Mouse (Mus musculus) forebrain, embryonic 12.5 days (tissue): Measurements from ENCODE around the gene Prrxl1. TPM values are rescaled to one million over a fixed set of nuclear protein-coding genes. Genes with fewer than 3 reads are reported as not detected.

ENCODE experiments used
- ATAC-seq: fragments of 200-750 bp; cut with Nextera tagmentation; 2 replicates; pipeline ENCODE4 v1.8.0; 2017; ENCODE audit warnings: moderate TSS enrichment; ENCODE audit not compliant: low FRiP score
- H3K27ac ChIP-seq: fragments of 300-500 bp; sonication (generic); 2 replicates; pipeline ENCODE4 v1.5.1; 2016; ENCODE audit warnings: mild to moderate bottlenecking
- H3K27me3 ChIP-seq: fragments of 300-500 bp; sonication (generic); 2 replicates; pipeline ENCODE4 v1.6.1; 2016; ENCODE audit warnings: mild to moderate bottlenecking
- H3K36me3 ChIP-seq: fragments of 300-500 bp; sonication (generic); replicated peaks from 2 replicates; pipeline ENCODE4 v1.6.1; 2016; ENCODE audit warnings: mild to moderate bottlenecking
- H3K4me1 ChIP-seq: fragments of 300-500 bp; sonication (generic); 2 replicates; pipeline ENCODE4 v1.6.1; 2016
- H3K4me2 ChIP-seq: fragments of 300-500 bp; sonication (generic); 2 replicates; pipeline ENCODE4 v1.6.1; 2016; ENCODE audit warnings: mild to moderate bottlenecking, moderate library complexity
- H3K4me3 ChIP-seq: fragments of 300-500 bp; sonication (generic); replicated peaks from 2 replicates; pipeline ENCODE4 v1.5.1; 2016; ENCODE audit warnings: mild to moderate bottlenecking
- H3K9ac ChIP-seq: fragments of 300-500 bp; sonication (generic); 2 replicates; pipeline ENCODE4 v1.6.1; 2016; ENCODE audit warnings: mild to moderate bottlenecking
- H3K9me3 ChIP-seq: fragments of 300-500 bp; sonication (generic); 2 replicates; pipeline ENCODE4 v1.6.1; 2016
- WGBS: fragments of 180-500 bp; shearing (Covaris S2); methylation state at CpG from one replicate; pipeline ENCODE4 v1.1.7; 2016; 5-methylcytosine and 5-hydroxymethylcytosine counted together
- polyA plus RNA-seq: library from polyadenylated mRNA; unstranded; fragments of >200 nt; fragmentation: Nextera tagmentation; extraction: Ambion mirVana; gene quantifications from 2 replicates; pipeline ENCODE4 v1.2.1, GENCODE M21; 2016

Prrxl1 gene
- polyA plus RNA-seq, 1 experiment from 2014 or later = 0.91 TPM

GRCm38 (mm10) chr14:32685124-32685826 is 86.1 kb downstream of the Prrxl1 start, which contains the start of gene 3425401B19Rik:
3425401B19Rik (minus strand) TSS chr14:32685293.
- H3K4me1 ChIP-seq = peaks cover 18% of the 10 kb centered on the region
- H3K4me3 ChIP-seq = no peak within 1 kb of the TSS
- H3K4me2 ChIP-seq = no peak within 1 kb of the TSS
- no peak within 1 kb of the TSS for H3K27ac ChIP-seq
- 72% methylated on average over 16 of the region's 16 CpGs for WGBS
- no peaks in the 10 kb centered on the region for H3K9me3 ChIP-seq
- no peaks in the 10 kb centered on the region for H3K27me3 ChIP-seq
- H3K9ac ChIP-seq = no peak within 1 kb of the TSS
- no peaks in the 10 kb centered on the region for H3K36me3 ChIP-seq
- ATAC-seq = no peak

GRCm38 (mm10) chr14:32695906-32696305 is 96.7 kb downstream of the Prrxl1 start:
- Histone ChIP-seq H3K4me1 (no peaks in the 10 kb centered on the region), H3K27ac (no peak overlapping the region), H3K27me3 (no peaks in the 10 kb centered on the region), H3K9ac (no peak overlapping the region), H3K9me3 (no peaks in the 10 kb centered on the region), H3K36me3 (no peaks in the 10 kb centered on the region), H3K4me2 (no peak overlapping the region), H3K4me3 (no peak overlapping the region)
- 79% methylated on average over 2 of the region's 2 CpGs for WGBS
- ATAC-seq = no peak

GRCm38 (mm10) chr14:32696344-32696743 is 97.1 kb downstream of the Prrxl1 start:
- no peaks in the 10 kb centered on the region for H3K36me3 ChIP-seq
- H3K27ac ChIP-seq = no peak overlapping the region
- H3K4me3 ChIP-seq = no peak overlapping the region
- no peak for ATAC-seq
- 91% methylated on average over 2 of the region's 2 CpGs for WGBS
- H3K4me1 ChIP-seq = no peaks in the 10 kb centered on the region
- no peaks in the 10 kb centered on the region for H3K27me3 ChIP-seq
- H3K9ac ChIP-seq = no peak overlapping the region
- no peak overlapping the region for H3K4me2 ChIP-seq
- no peaks in the 10 kb centered on the region for H3K9me3 ChIP-seq

- Histone ChIP-seq H3K9ac (no peak overlapping the region), H3K9me3 (no peaks in the 10 kb centered on the region), H3K4me1 (no peaks in the 10 kb centered on the region), H3K4me3 (no peak overlapping the region), H3K4me2 (no peak overlapping the region), H3K36me3 (no peaks in the 10 kb centered on the region), H3K27ac (no peak overlapping the region), H3K27me3 (no peaks in the 10 kb centered on the region)
- 88% methylated on average over 8 of the region's 8 CpGs for whole genome bisulfite sequencing
- ATAC-seq = no peak
These were observed 98.6 kb downstream of the Prrxl1 start for GRCm38 (mm10) chr14:32697774-32698173.

DNA sequence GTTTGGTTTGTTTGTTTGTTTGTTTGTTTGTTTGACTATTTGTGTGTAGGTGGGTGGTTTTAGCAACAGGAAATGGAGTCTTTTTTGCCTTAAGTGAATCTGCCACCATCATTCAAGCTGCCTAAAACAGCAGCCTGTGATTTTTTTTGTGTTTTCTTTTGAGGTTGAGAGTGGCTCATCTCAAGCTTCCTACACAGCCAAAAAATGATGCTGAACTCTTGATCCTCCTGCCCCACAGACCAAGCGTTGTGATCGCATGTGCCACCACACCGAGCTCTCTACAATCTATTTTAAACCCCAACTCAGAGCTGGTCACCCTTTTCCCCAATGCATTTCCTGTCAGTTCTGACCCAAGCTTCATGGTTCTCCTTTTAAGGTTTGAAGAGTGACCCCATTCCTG is 99.3 kb downstream of the Prrxl1 start:
- Histone ChIP-seq H3K9me3 (no peaks in the 10 kb centered on the region), H3K27ac (no peak overlapping the region), H3K4me3 (no peak overlapping the region), H3K27me3 (no peaks in the 10 kb centered on the region), H3K36me3 (no peaks in the 10 kb centered on the region), H3K4me2 (no peak overlapping the region), H3K4me1 (peaks cover 1% of the 10 kb centered on the region; the same call in 1 of the 2 replicates), H3K9ac (no peak overlapping the region)
- ATAC-seq = no peak
- WGBS = 94% methylated on average over 3 of the region's 3 CpGs

Other genes starting within 250 kb of the Prrxl1 start
- not detected in 2 replicates for gene 1700024G13Rik, start 211.0 kb upstream of the Prrxl1 start, polyA plus RNA-seq
- 0.13 and 0.50 TPM in 2 replicates for gene Slc18a3, start 134.6 kb upstream of the Prrxl1 start, polyA plus RNA-seq
- 0.08 and 0.14 TPM in 2 replicates for gene Chat, start 133.4 kb upstream of the Prrxl1 start, polyA plus RNA-seq
- 30.4 and 36.9 TPM in 2 replicates for gene Ercc6, start 85.9 kb upstream of the Prrxl1 start, polyA plus RNA-seq
- 0.04 TPM in 1 of 2 replicates, not detected in the other for gene 3425401B19Rik, start 85.9 kb downstream of the Prrxl1 start, polyA plus RNA-seq
- 0.20 TPM in 1 of 2 replicates, not detected in the other for gene Tmem273, start 186.6 kb downstream of the Prrxl1 start, polyA plus RNA-seq
- not detected in 2 replicates for gene Fam170b, start 234.6 kb downstream of the Prrxl1 start, polyA plus RNA-seq